Mouse (Mus musculus) left cerebral cortex, adult 2 months (tissue): ENCODE measurements around the gene Tmub1. TPM values are rescaled to one million over a fixed set of nuclear protein-coding genes. Genes with fewer than 3 reads are reported as not detected.
"Not testable (repeated sequence)": the region's sequence is repeated elsewhere in the genome, so short reads cannot be mapped to it uniquely, and the experiment has no call there.

Experiments
- DNase-seq, 2 experiments: peaks; one replicate each; pipeline ENCODE4 v3.0.0; 2021 to 2022; ENCODE audit warnings: low spot score in 2 of 2, mixed read lengths in 1 of 2; ENCODE audit errors: extremely low spot score in 1 of 2
- H3K27ac ChIP-seq: fragments of 200-600 bp; 2 replicates; pipeline ENCODE4 v1.8.1; 2022
- H3K4me3 ChIP-seq: fragments of 200-600 bp; 2 replicates; pipeline ENCODE4 v1.8.1; 2022
- CTCF ChIP-seq: fragments of 200-600 bp; IDR thresholded peaks from 2 replicates; pipeline ENCODE4 v1.8.1; 2022; ENCODE audit warnings: antibody characterized with exemption, mild to moderate bottlenecking, moderate library complexity
- intact Hi-C: fragments of 180-260 bp; cut with DNase I; formaldehyde crosslinking; loops from one replicate; pipeline ENCODE4 v1.15.1; 2025
- total RNA-seq, 2 experiments: library from RNA; stranded (reverse); gene quantifications; 2 replicates each; pipeline ENCODE4 v1.2.3; 2021

Gene Tmub1
- total RNA-seq, 2 experiments from 2014 or later: 26.1 to 28.7 TPM

DNA sequence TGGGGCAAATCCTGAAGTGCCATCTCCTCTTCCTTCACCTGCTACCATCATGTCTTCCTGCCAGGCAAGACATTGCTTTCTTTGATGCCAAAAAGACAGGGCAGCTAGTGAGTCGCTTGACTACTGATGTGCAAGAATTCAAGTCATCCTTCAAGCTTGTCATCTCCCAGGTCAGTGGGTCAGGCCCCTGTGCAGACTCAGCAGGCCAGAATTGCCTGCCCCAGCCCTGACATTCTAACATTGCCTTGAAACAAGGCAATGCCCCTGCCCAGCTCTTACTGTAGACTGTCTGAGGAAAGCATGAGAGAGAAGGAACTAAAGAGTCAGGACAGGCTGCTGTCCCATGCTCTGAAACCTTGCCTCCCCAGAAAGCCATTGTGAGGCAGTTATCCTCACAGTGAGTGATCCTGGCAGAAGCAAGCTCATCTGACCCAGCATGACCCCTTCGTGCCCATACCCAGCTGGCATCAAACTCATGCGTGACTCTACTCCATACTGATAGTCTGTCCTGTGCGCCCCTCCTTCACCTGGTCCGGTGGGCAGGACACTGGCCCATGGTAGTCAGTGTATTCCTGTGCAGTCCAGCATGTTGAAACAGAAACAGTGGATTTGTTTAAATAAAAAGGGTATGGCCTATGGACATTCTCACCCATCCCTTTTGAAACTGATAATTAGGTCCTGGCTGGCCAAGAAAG lies 46.6 kb downstream of the Tmub1 start:
- no peak for DNase-seq
- intact Hi-C loops: no loop called here
- no peak overlapping the region for H3K4me3 ChIP-seq
- no peak for TF ChIP-seq CTCF
- H3K27ac ChIP-seq: no peak overlapping the region

DNA sequence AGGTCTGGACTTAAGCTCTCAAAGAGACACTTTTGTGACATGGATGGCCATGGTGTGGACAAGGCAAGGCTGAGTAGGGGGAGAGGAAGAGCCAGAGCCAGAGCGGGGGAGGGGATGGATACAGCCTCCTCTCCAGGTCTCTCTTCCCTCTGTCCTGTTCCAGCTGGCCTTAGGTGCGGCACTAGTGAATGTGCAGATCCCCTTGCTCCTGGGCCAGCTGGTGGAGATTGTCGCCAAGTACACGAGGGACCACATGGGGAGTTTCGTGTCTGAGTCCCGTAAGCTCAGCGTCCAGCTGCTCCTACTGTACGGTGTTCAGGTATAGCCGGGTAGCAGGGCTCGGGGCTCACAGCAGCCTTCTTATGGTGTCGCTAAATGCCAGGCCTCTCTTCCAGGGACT lies 47.3 kb downstream of the Tmub1 start:
- intact Hi-C loops: no loop called here
- TF ChIP-seq CTCF: no peak
- Histone ChIP-seq H3K27ac (no peak overlapping the region), H3K4me3 (no peak overlapping the region)
- no peak for DNase-seq

DNA sequence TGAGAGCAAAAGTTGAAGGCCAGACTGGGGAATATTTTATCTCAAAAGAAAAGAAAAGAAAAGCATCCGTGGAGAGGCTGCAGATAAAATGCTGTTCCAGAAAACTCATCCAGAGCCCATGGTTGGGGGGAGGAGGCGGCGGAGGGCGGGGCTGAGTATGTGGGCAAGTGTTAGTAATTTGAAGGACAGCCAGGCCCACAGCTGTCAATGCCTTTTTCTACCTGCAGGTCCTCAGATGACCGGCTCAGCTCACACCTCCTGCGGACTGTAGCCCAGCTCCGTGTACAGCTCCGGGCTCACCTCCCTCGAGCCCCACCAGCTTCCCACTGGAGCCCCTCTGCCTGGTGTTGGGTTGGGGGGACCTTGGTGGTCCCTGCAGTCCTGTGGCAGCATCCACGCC lies 48.0 kb downstream of the Tmub1 start:
- TF ChIP-seq CTCF: no peak
- intact Hi-C loops: loop anchor here (5.0 kb wide), 1 partner anchor 73 kb away; no protein-coding TSS in a partner anchor
- H3K27ac ChIP-seq: no peak overlapping the region
- no peak overlapping the region for H3K4me3 ChIP-seq
- DNase-seq: no peak

DNA sequence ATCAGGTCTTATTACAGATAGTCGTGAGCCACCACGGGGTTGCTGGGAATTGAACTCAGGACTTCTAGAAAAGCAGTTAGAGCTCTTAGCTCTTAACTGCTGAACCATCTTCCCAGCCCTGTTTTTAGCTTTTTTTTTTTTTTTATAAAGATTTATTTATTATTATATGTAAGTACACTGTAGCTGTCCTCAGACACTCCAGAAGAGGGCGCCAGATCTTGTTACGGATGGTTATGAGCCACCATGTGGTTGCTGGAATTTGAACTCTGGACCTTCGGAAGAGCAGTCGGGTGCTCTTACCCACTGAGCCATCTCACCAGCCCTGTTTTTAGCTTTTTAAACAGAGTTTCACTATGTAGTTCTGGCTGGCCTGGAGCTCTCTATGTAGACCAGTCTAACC lies 51.4 kb downstream of the Tmub1 start:
- not testable (repeated sequence) for H3K4me3 ChIP-seq
- peak; percentile 38 for TF ChIP-seq CTCF

More for the DNA sequence above, 51.4 kb downstream of the Tmub1 start:
- H3K27ac ChIP-seq, DNase-seq: not testable (repeated sequence)
- intact Hi-C loops: loop anchor here (5.0 kb wide), 1 partner anchor 76 kb away; no protein-coding TSS in a partner anchor

Other genes with a start within 250 kb of the Tmub1 start
- 10 to 100 TPM; 28.6 to 32.8 TPM for gene Kcnh2, start 96.2 kb downstream of the Tmub1 start, total RNA-seq
- 1 to 10 TPM; 8.8 to 9.3 TPM for gene Nos3, start 83.0 kb downstream of the Tmub1 start, total RNA-seq
- gene Atg9b, start 55.7 kb downstream of the Tmub1 start, total RNA-seq: 1 to 10 TPM; 4.0 to 4.2 TPM
- gene Abcb8, start 54.2 kb downstream of the Tmub1 start, total RNA-seq: 10 to 100 TPM; 45.3 to 54.9 TPM
- gene Asic3, start 34.5 kb downstream of the Tmub1 start, total RNA-seq: under 1 TPM in 1 of 2 experiments, not detected in 1; 0.36 TPM
- 100 to 1,000 TPM; 118 to 129 TPM for gene Cdk5, start 24.3 kb downstream of the Tmub1 start, total RNA-seq
- gene Slc4a2, start 24.0 kb downstream of the Tmub1 start, total RNA-seq: 10 to 100 TPM; 31.0 to 33.8 TPM
- gene Fastk, start 2.6 kb downstream of the Tmub1 start, total RNA-seq: 100 to 1,000 TPM; 128 to 134 TPM
- 100 to 1,000 TPM; 527 to 560 TPM for gene Agap3, start 4.3 kb upstream of the Tmub1 start, total RNA-seq
- under 1 TPM; 0.09 to 0.56 TPM for gene Gbx1, start 79.3 kb upstream of the Tmub1 start, total RNA-seq
- gene Asb10, start 93.1 kb upstream of the Tmub1 start, total RNA-seq: not detected
- under 1 TPM in 1 of 2 experiments, not detected in 1; 0.14 TPM for gene 4931409K22Rik, start 109.0 kb upstream of the Tmub1 start, total RNA-seq
- 10 to 100 TPM; 82.4 to 89.0 TPM for gene Abcf2, start 129.6 kb upstream of the Tmub1 start, total RNA-seq
- 10 to 100 TPM; 72.6 to 78.4 TPM for gene Chpf2, start 138.9 kb upstream of the Tmub1 start, total RNA-seq
- 10 to 100 TPM; 90.4 to 97.4 TPM for gene Smarcd3, start 176.6 kb upstream of the Tmub1 start, total RNA-seq
- gene Nub1, start 237.7 kb upstream of the Tmub1 start, total RNA-seq: 10 to 100 TPM; 74.2 to 77.3 TPM